Mouse (Mus musculus): Measurements from ENCODE around the gene Tns1.

Tns1 gene

GRCm38 (mm10) chr1:73936537-73936936 is 187.7 kb downstream of the Tns1 start:
- DNase-seq (ENCODE audit: low read depth, low spot score), result no peak

- no peak for DNase-seq (ENCODE audit: low read depth, low spot score)
These were observed 188.7 kb downstream of the Tns1 start for GRCm38 (mm10) chr1:73935442-73936080.

DNA sequence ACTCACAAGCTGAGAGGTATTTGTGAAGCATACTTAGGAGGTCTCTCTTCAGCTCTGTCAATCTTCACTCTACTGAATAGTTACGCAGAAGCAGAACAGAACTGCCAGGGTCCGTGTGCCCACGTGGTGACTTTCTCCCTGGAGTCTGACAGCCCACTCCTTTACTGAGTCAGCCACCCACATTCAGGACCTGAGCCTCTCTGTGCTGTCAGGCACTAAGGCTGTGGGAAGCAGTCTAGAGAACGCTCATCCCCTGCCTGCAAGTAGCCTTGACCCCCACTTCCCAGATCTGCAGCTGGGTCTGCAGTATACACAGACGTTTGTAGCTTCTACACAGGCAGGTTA is 191.1 kb downstream of the Tns1 start:
- no peak for DNase-seq (ENCODE audit: low read depth, low spot score)

- DNase-seq (ENCODE audit: low read depth, low spot score), result peak; percentile 79
These were observed 191.7 kb downstream of the Tns1 start for GRCm38 (mm10) chr1:73932421-73933145.

DNA sequence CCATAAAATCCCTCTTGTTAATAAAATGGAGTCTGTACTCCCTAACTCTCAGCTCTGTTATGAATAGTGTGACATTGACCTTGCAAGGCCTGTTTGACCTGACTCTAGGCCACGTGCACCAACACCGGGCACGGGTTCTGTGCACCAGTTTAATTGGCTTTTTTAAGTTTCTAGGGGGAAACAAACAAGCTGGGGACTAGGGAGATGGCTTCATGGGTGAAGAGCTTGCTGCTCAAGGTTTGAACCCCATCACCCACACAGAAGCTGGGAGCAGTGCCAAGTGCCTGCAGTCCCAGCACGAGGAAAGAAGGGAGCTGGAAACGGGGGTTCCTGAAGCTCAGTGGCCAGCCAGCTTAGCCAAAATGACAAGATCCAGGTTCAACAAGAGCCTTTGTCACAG is 192.4 kb downstream of the Tns1 start:
- DNase-seq (ENCODE audit: low read depth, low spot score), result peak; percentile 18

DNA sequence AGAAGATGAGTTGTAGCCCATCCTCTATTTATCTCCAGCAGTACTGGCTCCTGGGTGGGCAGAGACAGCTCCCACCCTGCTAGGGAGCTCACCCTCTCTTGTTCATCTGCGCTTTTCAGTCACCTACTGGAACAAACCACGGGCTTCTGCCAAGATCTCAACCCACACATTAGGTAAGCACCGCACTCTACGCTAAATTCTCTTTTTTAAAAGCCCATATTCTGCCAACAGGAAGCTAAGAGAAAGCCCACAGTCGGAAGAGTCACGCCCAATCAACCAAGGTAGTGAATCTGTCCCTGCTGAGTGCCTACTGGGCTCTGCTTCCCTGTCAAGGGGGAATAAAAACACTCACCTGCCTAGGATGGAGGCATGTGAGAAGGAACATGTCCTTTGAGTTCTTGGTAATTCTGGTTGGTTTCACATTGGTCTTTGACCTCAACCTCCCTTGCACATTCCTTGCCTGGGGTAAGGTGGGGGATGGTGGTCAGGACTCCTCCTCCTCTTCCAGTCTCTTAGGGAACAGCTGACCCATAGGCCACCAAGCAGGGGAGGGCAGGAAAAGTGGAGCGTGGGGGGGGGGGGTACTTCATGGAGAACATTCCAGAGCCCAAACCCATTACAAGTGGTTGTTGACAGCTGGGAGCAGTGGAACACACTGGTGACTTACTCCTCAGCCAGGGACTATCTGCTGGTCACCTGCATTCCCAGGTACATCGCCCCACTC is 193.7 kb downstream of the Tns1 start:
- peak; percentile 34 for DNase-seq (ENCODE audit: low read depth, low spot score)

DNA sequence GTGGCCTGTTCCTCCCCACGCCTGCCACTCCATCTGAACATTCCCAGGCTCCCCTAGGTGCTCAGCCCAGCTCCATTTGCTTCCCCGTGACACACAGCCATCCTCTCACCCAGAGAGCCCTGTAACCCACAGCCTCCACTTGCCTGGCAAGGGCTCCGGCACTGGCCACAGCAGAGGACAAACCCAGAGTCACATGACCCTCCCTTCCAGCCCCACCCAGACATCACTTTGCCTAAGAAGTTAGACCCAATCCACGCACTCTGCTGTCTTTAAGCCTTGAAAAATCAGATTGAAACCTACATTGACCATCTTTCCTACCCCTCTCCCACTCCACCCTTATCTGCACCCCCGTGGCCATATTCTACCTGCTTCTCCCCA is 194.3 kb downstream of the Tns1 start:
- DNase-seq (ENCODE audit: low read depth, low spot score), result no peak

DNA sequence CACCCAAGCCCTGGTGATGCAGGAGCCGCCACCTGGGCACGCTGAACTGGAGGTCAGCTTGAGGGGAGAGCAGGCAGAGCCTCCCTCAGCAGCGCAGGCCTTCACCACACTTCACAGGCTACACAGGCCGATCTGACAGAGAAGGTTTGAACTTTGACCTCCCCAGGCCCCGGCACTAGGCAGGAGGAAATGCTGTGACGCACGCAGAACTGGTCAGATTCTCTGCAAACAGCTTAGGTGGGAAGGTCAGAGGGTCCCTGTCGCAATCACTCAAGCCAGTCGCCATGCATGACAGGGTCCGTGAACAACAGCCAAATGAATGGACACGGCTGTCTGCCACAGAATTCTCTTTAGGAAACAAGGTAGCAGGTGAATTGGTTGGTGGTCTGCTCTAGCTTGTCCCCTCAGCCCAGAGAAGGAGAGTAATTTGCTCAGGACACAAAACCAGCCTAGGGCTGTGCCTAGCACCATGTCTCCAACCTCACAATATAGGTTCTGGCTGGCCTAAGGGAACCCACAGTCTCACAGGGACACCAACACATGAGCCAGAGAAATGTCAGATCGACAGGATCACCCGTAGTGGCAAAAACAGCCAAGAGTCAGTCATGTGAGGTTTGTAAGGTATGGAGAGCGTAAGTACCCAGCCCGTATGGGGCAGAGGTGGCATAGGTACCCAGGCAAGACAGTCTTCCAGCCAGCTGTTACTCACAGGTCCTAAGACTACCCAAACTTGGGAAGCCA is 194.9 kb downstream of the Tns1 start:
- DNase-seq (ENCODE audit: low read depth, low spot score), result no peak

- DNase-seq (ENCODE audit: low read depth, low spot score), result no peak
These were observed 195.9 kb downstream of the Tns1 start for GRCm38 (mm10) chr1:73928385-73928784.

DNA sequence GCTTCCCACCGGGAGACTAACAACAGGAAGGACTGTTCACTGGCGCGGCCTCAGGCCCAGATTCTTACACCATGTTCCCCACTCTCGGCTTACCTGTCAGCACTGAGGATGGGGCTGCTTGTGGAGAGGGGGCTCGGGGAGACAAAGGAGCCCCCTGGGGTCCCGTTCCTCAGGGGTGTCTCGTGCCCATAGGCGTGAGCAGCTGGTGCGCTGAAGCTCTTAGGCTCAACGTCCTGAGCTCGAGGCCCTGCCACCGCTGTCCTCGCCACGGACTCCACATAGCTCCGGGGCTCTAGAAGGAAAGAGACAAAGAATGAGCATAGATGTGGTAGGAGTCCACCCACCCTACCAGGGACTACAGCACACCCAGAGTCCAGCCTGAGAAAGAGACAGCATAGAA is 196.4 kb downstream of the Tns1 start:
- no peak for DNase-seq (ENCODE audit: low read depth, low spot score)

DNA sequence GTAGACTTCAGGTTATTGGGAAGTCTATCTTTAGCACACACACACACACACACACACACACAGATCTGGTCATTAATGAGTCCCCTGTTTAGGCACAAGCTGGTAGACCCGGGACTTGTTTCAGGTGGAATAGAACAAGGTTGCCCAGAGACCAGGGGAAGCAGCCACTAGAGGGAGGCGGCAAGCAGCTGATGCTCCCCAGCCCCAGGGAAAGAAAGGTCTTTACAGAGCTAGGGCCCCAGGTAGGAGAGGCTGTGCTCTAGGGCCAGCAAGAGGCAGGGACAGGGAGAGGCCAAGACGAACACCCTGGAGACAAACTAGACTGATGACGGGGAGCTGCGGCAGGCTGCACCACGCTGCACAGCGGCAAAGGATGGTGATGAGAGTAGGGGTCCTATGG is 198.0 kb downstream of the Tns1 start:
- DNase-seq (ENCODE audit: low read depth, low spot score), result no peak

DNA sequence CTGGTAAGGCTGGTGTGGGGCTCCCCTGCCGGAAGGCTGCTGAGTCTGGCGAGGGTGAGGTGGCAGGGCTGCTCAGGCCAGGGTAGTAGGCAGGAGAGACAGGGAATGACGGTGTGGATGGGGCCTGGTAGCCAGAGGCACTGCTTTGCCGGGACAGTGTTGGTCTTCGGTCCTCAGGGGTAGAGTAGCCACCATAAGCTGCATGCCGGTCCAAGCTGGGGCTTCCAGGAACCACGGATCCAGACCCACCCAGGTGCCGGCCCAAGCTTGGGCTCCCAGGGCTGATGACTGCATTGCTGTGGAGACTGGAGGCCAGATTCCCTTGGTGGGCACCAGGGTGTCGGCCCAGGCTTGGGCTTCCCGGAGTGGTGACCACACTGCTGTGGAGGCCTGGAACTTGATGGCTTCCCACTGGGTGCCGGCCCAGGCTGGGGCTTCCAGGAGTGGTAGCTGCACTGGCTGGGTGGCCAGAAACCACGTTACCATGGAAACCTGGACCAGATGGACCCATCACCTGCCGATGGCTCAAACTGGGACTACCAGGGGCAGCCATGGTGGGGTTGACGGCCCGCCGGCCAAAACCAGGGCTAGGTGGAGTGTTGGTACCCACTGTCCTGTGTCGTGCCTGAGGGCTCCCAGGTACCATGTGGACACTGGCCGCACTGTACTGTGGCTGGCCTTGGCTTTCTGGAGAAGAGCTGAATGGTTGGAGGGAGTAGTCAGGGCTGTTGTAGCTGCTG is 199.2 kb downstream of the Tns1 start:
- no peak for DNase-seq (ENCODE audit: low read depth, low spot score)

DNA sequence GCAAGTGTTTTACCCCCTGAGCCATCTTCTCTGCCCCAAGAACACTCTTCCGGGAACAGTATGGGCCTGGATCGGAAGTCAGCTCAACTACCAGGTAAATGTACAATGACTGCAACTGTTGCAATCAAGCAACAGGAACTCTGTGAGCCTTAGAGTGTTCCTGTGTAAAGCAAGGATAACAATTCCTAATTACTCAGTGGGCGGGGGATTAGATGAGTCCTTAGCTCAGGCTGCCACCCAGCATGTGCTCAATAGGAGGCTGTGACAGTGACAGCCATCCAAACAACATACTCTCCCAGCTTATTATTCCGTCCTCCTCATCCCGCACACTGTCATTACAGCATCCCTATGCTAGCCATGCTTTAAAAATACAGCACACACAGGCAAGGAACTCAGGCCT is 200.0 kb downstream of the Tns1 start:
- DNase-seq (ENCODE audit: low read depth, low spot score), result no peak

GRCm38 (mm10) chr1:73923185-73923584 is 201.1 kb downstream of the Tns1 start:
- no peak for DNase-seq (ENCODE audit: low read depth, low spot score)

DNA sequence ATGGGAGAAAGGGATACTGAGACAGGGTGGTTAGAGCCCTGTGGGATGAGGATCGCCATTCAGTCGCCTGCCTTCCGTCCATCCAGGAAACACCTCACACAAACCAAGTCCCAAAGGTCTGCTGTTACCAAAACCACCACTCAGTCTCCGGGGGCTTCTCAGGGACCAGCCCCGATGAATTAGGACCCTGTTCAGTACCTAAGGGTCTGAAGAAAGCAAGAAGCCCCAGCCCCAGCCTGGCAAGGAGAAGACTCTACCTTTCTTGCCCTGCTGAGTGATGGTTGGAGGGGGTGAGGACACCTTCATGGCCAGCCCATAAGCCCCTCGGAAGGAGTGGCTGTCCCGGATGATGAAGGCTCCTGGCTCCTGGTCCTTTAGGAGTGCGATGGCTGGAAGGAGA is 203.5 kb downstream of the Tns1 start:
- DNase-seq (ENCODE audit: low read depth, low spot score), result no peak

GRCm38 (mm10) chr1:73919909-73920308 is 204.3 kb downstream of the Tns1 start:
- no peak for DNase-seq (ENCODE audit: low read depth, low spot score)

DNA sequence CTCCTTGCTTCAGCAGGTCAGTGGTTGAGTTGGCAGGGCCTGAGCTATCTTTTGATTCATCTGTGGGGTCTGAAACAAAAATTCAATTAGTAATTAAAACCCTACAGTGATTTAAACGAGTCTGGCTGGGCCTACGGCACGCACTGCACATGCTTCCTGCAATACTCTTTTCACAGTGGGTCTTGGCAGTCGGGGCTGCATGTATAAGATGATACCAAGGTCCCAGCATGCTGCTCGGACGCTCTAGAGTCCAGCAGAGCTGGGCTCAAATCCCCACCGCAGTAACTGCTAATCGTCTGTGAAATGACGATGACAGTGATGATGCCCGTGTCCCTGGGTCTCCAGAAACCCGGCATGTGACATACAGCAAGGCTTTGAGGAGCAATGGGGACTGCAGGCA is 206.2 kb downstream of the Tns1 start:
- no peak for DNase-seq (ENCODE audit: low read depth, low spot score)

GRCm38 (mm10) chr1:73916298-73916697 is 208.0 kb downstream of the Tns1 start:
- DNase-seq (ENCODE audit: low read depth, low spot score), result no peak

- no peak for DNase-seq (ENCODE audit: low read depth, low spot score)
These were observed 208.8 kb downstream of the Tns1 start for GRCm38 (mm10) chr1:73915218-73916070.

GRCm38 (mm10) chr1:73914076-73914475 is 210.2 kb downstream of the Tns1 start:
- DNase-seq (ENCODE audit: low read depth, low spot score), result peak; percentile 63
